Mouse (Mus musculus) liver, adult 2 months (tissue): ENCODE data around the gene Rabep2.

Source experiments
- CTCF ChIP-seq: fragments of 200-500 bp; IDR thresholded peaks from 2 replicates; pipeline ENCODE4 v1.5.1; 2011; ENCODE audit warnings: low read depth, low read length, control low read depth
- POLR2A ChIP-seq: fragments of 200-500 bp; IDR thresholded peaks from 2 replicates; pipeline ENCODE4 v1.6.1; 2011; ENCODE audit warnings: low read length, control low read depth; ENCODE audit not compliant: insufficient read depth; ENCODE audit errors: extremely low read depth

DNA sequence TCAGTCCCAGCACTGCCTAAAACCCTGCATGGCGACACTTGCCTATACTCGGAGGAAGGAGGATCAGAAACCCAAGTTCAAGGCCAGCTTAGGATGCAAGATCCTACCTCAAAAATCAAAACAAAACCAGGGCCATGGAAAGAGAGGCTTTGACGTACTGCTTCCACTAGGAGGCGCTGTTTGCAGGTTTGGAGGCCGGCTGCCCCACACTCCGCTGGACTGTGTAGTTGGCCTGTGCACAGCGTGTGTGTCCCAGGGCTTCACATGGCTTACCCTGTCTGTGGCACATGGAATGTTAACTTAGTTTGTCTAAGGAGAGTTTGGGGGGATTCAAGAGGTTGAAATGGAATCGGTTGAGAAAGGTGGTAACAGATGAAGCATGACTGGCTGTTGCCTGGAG is 8.3 kb downstream of the Rabep2 start:
- TF ChIP-seq POLR2A (no peak), CTCF (peak; percentile 92)
